Mouse (Mus musculus): ENCODE results near the gene Rpp30.

Rpp30 gene

DNA sequence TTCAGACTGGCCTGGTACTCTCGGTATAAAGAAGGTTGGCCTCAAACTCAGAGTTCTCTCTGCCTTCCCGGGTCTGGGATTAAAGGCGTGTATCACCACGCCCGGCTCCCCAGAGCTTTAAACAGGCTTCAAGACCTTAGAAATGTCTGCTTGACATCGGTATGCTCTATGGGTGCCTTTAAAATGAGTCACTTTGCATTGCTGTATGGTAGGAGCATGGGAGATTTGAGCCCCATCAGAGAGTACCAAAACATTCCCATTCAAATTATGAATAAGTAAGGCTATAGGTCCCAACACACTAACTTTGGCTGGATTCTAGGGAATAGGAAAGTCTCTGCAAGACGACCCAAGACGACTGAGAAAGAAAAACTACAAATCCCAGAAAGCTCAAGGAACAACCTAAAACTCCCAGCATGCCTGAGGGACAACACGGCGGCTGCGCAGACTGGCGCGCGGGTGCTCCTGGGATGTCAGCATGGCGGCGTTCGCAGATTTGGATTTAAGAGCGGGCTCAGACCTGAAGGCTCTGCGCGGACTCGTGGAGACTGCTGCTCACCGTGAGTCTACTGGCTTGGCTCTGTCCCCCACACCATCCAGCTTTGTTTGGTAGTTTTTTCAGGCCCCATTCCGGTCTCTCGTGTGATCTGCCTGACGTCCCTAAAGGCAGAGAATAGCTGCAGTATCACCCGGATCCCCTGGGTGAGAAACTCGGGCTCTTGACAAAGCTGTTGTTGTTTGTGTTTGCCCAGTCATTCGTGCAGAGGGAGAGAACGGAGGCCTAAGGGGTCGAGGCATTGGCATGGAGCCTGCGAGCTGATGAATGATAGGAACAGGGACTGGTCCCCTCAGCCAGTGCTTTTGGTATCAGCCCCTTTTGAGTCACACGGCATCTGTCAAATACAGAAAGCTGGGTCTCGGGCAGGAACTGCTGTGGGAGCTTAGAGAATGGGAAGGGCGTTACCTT lies at the start of gene Rpp30:
Gene Rpp30 (plus strand): TSS at position 455 of the 964 bp plus-strand sequence.
- DNase-seq (ENCODE audit: low spot score), result peak; percentile 79

DNA sequence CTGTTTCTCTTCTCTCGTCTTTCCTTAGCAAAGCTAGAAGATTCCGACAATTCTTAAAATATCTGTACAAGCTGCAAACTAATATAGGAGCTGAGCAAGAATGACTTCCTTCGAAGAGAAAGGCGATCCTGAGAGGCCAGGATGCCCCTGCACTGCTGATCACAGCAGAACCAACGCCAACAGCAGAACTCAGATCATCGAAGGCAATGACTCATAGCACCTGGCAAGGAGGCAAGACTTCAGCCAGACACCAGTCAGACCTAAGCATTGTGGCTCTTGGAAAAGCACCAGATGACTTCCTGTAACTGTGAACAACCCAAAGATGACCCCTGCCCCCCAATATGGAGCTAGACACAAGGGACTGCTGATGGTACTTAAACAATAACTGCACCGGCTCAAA lies 37.5 kb upstream of the Rpp30 start:
- DNase-seq (ENCODE audit: low spot score), result no peak

DNA sequence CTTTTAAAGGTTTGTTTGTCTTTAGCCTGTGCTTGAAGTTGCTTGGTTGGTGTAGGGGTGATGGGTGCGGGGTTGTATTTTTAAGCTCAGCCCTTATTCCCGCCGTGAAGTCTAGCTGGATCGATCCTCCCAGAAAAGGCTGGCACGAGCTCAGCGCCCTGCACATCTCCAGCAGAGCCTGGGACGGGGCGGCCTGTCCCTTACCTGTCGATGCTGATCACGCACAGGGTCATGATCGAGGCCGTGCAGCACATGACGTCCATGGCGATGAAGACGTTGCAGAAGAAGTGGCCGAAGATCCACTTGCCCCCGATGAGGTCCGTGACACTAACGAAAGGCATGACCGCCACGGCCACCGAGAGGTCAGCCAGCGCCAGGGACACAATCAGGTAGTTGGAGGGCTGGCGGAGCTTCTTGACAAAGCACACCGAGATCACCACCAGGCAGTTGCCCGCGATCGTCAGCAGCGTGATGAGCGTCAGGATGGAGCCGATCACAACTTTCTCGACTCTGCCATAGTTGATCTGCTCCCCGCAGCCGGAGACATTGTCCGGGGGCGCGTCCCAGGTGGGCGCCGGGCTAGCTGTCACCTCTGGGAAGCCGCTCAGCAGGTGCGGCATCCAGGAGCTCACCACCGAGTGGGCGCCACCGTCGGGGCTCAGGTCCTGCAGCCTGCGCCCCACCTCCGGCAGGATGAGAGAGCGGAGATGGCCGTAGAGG lies 26.9 kb upstream of the Rpp30 start:
- no peak for DNase-seq (ENCODE audit: low spot score)

DNA sequence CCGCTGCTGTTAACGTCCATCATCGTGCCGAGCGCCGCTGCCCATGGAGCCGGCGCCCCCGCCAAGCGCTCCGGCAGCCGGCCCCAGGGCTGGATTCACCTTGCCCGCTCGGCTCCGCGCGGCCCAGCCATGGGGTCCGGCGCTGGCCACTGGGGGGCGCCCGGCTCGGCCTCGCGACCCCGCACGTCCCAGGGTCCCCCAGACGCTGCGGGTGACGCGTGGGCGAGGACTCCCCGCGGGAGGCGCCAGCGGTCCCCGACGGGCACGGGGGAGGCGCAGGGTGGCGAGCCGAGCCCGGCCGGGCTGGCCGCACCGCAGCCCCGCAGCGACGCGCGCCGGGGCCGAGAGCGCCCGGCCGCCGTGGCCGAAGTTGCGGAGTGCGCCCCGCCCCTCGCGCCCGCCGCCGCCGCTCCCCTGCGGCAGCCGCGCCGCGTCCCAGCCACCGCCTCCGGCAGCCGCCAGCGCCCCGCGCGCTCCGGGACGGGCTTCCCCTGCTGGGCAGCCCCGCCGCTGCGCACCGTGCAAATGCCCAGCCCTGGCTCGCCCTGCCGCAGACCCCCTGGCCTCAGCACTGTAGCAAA lies 26.2 kb upstream of the Rpp30 start, which contains the start of gene Htr7:
Gene Htr7 (minus strand): TSS at position 277 of the 581 bp plus-strand sequence.
- DNase-seq (ENCODE audit: low spot score), result no peak

DNA sequence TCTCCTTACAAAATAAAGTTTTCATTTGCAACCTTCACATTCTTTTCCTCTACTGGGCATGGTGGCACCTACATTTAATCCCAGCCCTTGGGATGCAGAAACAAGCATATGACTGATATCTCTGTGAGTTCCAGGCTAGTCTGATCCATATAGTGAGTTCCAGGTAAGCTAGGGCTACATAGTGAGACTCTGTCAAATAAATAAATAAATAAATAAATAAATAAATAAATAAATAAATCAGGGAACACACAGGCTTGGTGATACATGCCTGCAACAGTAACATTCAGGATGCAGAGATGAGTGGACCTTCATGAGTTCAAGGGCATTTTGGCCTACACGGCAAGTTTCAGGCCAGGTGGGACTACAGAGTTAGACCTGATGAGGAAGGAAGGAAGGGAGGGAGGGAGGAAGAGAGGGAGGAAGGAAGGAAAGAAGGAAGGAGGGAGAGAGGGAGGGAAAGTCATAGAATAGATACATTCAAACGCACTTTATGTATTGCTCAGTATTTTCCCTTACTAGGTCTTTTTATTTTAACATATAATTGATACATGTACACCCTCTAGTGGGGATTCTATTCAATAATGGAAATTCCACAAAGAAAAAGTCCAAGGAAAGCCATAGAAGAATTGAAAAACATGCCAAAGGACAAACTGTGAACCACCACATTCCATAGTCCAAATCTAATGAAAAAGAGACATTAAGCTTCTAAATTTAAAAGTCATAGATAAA lies 20.6 kb upstream of the Rpp30 start:
- no peak for DNase-seq (ENCODE audit: low spot score)

DNA sequence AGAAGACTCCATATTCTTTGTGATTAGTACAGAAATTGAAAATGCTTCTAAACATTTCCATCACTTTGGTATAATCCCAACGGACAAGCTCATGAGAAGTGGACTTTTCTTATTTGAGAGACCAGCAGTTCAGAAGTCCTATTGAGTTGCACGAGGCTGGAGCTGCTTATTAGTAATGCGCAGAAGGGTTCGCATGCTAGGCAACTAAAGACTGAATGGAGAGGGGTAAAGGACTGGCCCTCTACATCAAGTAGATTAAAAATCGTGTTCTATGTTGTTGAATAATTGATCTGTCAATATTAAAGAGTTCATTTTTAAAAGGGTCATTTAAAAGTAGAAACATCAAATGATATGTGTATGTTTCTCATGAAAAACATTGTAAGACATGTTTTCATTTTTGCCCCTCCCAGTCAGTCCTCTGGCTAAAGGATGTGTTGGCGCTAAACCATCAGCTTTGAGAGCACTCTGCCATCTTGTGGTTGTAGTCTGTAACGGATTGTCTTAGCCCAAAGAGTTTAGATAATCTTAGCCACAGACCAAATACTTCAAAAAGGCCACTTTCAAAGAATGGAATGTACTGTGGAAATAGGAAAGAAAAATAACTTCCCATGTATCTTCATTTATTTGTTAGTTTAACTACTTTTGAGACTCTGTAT lies 782 bp upstream of the Rpp30 start:
- peak; percentile 56 for DNase-seq (ENCODE audit: low spot score)

DNA sequence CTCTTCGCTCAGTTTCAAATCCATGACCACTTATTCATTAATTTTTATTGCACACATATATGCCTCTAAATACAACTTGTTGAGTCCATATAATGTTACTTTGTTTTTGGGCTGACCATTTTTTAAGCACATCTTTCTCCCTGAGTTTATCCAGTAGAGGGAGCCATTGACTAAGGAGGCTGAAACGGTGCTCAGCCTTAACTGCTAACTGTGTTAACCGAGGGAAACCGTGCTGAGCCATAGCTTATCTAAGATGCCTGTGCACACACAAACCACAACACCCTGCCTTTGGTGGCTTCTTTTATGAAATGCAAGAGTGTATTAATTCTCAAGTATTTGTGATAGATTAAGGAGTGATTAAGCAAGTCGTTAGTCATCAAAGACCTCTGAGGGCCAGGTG lies 7.3 kb downstream of the Rpp30 start:
- DNase-seq (ENCODE audit: low spot score), result peak; percentile 25

DNA sequence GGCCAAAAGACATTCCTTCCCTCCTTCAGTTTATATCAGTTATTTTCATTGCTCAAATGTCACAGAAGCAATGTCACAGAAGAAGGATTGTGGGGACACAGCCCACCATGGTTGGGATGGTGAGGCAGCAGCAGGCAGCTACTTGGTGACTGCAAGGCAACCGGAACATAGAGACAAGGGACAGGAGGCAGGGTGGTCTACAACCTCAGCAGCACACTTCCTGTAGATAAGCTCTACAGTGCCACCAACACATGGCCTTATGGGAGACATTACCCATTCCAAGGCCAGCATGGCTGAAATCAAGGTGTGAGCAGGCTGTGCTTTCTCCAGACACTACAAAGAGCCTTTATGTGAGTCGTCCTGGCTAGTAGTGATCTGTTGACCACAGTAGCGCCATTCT lies 13.7 kb downstream of the Rpp30 start:
- no peak for DNase-seq (ENCODE audit: low spot score)

DNA sequence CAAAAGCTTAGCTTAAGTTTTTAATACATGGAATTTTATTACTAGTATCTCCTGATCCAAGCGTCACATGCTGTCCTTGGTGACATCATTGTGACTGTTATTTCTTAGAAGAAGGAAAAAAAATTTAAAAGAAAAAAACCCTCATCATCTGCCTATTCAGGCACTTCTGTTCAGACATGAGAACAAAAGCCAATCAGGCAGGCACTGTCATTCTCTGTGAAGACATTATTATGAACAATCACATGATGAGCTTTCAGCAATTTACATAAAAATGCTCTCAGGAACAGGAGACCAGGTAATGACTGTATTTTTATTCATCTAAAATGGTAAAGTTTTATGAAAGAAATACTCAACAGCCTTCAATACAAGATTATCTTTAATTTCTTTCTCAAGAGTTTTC lies 14.7 kb downstream of the Rpp30 start:
- no peak for DNase-seq (ENCODE audit: low spot score)

DNA sequence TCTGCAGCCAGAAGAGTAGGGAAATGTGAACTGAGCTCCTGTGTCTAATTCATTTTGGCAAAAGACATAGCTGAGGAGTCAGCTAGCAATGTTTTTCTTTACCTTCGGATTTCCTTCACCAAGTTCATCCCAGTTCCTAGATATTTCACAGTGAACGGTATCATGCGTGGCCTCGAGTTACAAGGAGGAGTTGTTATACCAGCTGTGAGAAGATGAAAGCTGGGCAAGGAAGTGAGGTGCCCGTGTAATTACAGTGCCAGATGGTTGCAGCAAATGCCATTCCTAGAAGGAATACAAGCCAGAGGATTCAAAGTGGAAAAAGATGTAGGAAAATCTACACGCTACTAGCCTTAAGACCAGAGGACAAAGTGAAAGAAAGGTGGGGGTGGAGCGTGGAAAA lies 15.4 kb downstream of the Rpp30 start:
- DNase-seq (ENCODE audit: low spot score), result no peak

DNA sequence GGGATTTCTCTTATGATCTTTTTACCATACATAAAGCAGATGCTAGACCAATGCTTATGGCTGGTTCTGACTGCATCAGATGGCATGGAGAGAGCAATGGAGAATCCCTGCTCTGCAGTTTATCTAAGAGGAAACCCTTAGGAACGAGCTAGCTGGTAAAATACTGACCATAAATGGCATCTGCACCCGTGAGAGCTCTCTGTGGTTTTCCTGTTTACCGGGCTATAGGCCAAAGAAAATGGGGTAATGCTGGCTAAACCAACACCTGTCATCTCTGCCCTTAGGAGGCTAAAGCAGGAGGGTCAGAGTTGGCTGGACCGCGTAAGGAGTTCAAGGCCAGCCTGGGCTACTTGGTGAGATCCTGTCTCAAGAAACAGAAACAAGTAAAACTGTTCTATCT lies 20.4 kb downstream of the Rpp30 start:
- DNase-seq (ENCODE audit: low spot score), result no peak

DNA sequence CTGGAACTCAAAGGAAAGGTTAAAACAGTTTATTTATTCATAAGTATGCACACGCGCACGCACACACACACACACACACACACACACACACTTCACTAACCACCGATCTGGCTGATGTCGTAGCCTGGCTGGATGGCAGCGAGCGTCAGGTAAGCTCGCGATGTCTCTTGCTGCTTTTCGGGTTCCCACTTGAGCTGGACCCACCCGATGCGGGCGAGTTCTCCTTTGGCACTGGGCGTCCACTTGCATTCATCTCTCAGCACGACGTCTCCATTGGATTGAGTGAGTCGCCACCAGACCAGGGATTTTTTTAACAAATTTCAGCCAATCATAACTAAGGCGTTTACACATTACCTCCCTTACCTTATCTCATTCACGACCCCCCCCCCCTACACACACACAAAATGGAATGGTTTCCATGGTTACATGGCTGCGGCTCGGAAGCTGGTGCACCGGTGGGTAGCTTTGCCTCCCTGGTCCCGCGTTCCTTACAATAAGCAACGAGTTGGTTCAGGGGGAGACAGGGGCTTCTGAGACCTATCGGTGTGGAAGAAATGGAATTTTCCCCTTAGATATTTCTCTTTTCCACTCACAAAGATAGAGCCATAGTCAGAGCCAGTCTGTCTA lies 25.9 kb downstream of the Rpp30 start:
- DNase-seq (ENCODE audit: low spot score), result no peak

DNA sequence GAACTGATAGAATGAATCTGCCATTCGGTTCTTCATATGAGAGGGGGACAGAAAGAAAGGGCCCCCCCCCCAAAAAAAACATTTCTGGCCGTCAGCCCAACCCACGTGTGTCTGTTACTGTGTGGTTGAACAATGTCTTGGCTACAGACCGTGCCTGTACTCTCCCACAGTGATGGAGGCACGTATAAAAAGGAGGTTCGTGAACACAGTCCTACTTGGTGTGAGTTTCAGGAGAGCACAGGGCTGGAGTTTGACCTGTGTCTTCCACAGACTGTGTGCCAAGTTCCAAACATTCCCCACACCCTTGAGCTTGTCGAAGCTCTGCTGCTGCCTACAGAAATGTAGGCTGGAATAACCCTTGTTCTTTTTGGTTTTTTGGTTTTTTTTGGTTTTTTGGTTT lies 26.9 kb downstream of the Rpp30 start:
- no peak for DNase-seq (ENCODE audit: low spot score)

DNA sequence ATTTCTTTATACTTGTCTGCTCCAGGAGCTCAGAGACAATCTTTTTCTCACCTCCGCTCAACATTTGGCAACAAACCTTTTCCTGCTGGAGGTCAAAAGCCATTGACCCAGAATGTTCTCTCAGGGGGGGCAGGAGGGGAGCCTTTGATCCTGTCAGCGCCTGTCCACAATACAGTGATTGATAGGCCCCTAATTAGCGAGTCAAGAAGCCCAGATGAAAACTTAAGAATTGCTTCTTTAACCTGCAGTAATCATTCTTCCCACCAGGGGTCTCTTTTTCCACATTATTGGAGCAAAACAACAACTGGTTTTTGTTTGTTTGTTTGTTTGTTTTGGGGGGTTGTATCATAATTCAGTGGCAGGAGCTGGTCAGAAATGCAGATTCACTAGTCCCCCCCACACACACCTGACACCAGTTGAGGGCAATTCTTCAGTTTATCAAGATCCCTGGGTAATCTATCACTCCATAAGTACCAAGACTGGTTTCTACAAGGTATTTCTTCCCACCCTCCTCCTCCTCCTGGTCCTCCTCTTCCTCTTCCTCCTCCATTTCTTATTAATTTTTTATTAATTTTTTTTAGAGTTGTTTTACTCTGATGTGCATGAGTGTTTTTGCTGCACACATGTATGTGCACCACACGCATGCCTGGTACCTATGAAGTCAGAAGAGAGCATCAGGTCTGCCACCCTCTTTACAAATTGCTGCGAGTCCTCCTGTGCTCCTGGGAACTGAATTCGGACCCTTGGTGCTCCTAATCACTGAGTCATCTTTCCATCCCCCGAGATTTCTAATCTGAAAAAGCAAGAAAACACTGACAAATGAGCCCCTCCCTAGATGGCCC lies 27.8 kb downstream of the Rpp30 start:
- DNase-seq (ENCODE audit: low spot score), result peak; percentile 33

DNA sequence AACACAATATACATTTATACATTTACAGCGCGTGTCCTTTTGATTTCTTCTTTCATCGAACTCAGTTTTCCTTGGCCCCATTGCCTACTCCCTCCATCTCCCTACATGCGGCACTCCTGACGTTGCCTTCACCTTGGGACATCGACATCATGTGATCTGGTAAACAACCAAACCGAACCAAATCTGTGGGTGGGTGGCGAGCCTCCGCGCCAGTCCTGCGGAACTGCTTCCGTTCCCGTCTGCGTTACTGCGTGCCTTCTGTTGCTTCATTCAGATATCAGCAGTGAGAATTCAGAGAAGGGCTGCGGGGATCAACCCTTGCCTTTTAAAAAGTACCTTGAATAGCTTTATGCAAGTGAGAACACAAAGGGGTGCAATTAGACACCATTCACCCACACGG lies 28.5 kb downstream of the Rpp30 start:
- DNase-seq (ENCODE audit: low spot score), result no peak

DNA sequence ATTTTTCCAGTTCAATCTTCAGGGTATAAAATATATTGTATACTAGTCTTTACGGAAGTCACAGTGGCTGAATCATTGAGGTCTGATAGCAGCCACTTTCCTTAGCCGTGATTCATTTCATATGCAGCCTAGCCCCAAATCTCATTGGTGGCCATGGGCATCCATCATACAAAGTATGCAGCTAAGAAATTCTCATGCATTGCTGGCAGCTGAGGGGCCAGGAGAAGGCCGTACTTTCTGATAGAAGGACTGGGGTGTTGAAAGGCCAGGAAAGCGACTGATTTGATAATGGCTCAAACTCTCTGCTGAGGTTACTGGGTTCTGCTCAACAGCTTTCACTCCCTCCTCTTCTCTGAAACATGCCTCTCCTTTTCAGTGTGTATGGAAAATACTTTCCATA lies 32.7 kb downstream of the Rpp30 start:
- DNase-seq (ENCODE audit: low spot score), result no peak

DNA sequence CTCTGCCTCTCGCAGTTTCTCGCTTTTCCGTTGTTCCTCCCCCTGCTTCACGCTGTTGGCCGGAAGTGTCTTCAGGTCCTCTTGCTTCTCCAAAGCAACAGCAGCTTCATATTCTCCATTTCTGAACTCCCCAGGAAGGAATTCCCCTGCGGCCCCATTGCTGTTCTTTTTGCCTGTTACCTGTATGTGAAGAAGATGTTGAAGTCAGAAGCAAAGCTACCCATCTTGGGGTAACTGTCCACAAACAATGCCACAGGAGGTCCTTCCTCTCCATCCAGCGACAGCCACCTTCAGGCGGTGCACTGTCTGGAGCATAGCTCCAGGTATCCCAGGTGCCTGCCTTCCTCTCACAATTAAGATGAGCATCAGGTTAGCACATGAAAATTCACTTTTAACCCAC lies 35.7 kb downstream of the Rpp30 start:
- no peak for DNase-seq (ENCODE audit: low spot score)

DNA sequence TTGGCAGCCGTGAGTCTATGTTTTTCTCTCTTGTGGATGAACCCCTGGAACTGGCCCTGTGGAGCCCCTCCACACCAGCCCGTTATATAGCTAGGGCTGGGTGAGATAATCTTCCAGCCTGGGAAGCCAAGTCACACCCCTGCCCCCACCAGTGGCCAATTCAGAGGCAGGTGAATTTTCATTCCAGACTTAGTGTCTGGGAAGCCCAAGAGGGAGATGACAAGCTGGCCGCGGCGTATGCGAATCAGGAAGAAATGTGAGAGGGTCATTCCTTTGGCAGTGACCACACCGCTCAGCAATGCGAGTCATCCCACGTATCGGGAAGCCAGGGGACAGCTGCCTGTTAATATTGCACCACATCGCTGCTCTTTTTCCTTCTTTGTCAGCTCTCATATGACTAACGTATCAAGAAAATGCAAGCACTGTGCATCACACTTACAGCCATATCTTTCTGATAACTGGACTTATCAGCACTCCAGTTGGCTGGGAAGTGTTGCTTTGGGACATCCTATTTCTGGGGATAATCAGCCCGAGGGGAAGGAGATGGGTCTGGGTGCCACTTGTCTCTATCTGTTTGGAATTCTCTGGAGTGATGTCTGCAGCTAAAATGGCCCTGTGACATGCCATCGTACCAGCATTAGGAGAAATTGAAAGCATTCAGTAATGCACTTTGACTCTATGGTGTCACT lies 36.4 kb downstream of the Rpp30 start, which contains the start of gene Ankrd1:
Gene Ankrd1 (minus strand): TSS at position 317 of the 689 bp plus-strand sequence.
- DNase-seq (ENCODE audit: low spot score), result no peak

DNA sequence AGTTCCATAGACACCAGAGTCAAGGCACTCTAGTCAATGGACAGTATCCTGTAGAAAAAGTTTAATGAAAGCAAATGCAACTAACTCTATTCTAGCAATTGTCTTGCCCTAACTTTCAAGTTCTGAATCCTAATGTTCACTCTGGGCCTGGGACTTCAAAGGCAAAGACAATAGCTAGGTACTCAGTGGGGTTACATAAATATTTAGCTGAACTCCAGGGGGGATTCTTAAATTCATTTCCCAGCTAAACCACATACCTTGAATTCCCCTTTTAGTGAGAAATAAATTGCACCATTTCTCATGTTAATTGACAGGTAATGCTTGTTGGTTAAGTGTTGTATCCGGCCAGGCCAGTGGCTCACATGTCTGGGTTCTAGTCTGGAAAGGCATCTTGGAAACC lies 40.7 kb downstream of the Rpp30 start:
- no peak for DNase-seq (ENCODE audit: low spot score)

Data from c-Kit-positive CD71-positive TER-119-positive erythroid progenitor cells, embryonic 14.5 days (primary cell).